ENCODE assay signal across 11 mouse cellular contexts in genomic region chr4:130972421-130972829, GRCm38 (mm10). TPM values are rescaled to one million over a fixed set of nuclear protein-coding genes. Genes with fewer than 3 reads are reported as not detected.
A peak's percentile ranks its signal among the peaks of the same experiment; 100 is the strongest.
DNase-seq lines count a peak whose midpoint lies in the region; ATAC-seq and TF ChIP-seq lines count a peak whose summit lies in the region.
"Had no signal": no experiment of that assay in that cellular context is flagged by ENCODE, and none has a peak within 500 bp of the region (broad histone marks: within the 10 kb centered on the region; RNA-seq: fewer than 3 reads in every experiment).

No protein-coding gene starts in this region.

- peak; percentile 48; the same call in 1 of the 2 replicates for ATAC-seq in heart, embryonic 12.5 days (ENCODE audit: insufficient number of reproducible peaks, low FRiP score)
- 0 out of 2 replicates have a peak, but pooled peaks have one; percentile 60 for ATAC-seq in midbrain, embryonic 15.5 days (replicated peaks)
- no peak for ATAC-seq in inflammation-experienced regulatory T-cells, adult 6 months

- H3K27me3 ChIP-seq in cerebellum, adult 2 months (ENCODE audit: control insufficient read depth, insufficient read depth, low read length), result no peaks in the 10 kb centered on the region
- H3K27me3 ChIP-seq in heart, embryonic 12.5 days (replicated peaks), result 0 out of 2 replicates have a peak, but pooled peaks cover 3% of the 10 kb centered on the region
- H3K27me3 ChIP-seq in midbrain, embryonic 15.5 days (replicated peaks), result no peaks in the 10 kb centered on the region

- TF ChIP-seq POLR2A in cerebellum, adult 2 months (IDR thresholded peaks at IDR 0.05; ENCODE audit: borderline replicate concordance, insufficient read depth, low read length), result no peak

- H3K36me3 ChIP-seq in heart, embryonic 12.5 days, result no peaks in the 10 kb centered on the region
- no peaks in the 10 kb centered on the region for H3K36me3 ChIP-seq in midbrain, embryonic 15.5 days (replicated peaks)

- 5% methylated on average over 5 of the region's 5 CpGs for WGBS in cerebellum, adult 2 months
- 43% methylated on average over 5 of the region's 5 CpGs for WGBS in heart, embryonic 12.5 days
- 36% methylated on average over 5 of the region's 5 CpGs for WGBS in midbrain, embryonic 15.5 days

- H3K9ac ChIP-seq in heart, embryonic 12.5 days, result no peak overlapping the region
- no peak overlapping the region for H3K9ac ChIP-seq in midbrain, embryonic 15.5 days

- H3K4me1 ChIP-seq in cerebellum, adult 2 months (ENCODE audit: control insufficient read depth, insufficient read depth, low read length), result peaks cover 2% of the 10 kb centered on the region; the same call in 1 of the 2 replicates
- H3K4me1 ChIP-seq in heart, embryonic 12.5 days (replicated peaks), result no peaks in the 10 kb centered on the region
- H3K4me1 ChIP-seq in midbrain, embryonic 15.5 days, result peaks cover 22% of the 10 kb centered on the region

- 0 out of 2 replicates have a peak overlapping the region, but pooled peaks have one; percentile 1 for H3K4me2 ChIP-seq in heart, embryonic 12.5 days
- no peak overlapping the region for H3K4me2 ChIP-seq in midbrain, embryonic 15.5 days

- H3K4me3 ChIP-seq in cerebellum, adult 2 months (replicated peaks; ENCODE audit: insufficient read depth, low read depth, low read length), result no peak overlapping the region
- H3K4me3 ChIP-seq in heart, embryonic 12.5 days, result no peak overlapping the region
- no peak overlapping the region for H3K4me3 ChIP-seq in midbrain, embryonic 15.5 days

- no peak overlapping the region for H3K27ac ChIP-seq in cerebellum, adult 2 months (ENCODE audit: insufficient read depth, low read length)
- H3K27ac ChIP-seq in heart, embryonic 12.5 days (ENCODE audit: poor library complexity, severe bottlenecking), result no peak overlapping the region
- H3K27ac ChIP-seq in midbrain, embryonic 15.5 days, result peak overlapping the region; percentile 71
- H3K27ac ChIP-seq: stomach, postnatal 0 days had no signal

- DNase-seq in layer of hippocampus, postnatal 10 days (ENCODE audit: low spot score in 2 of 2), result peak; percentile 24 to 35
- DNase-seq in layer of hippocampus, postnatal 36 days, result no peak
- peak; percentile 48 to 57 for DNase-seq in cerebellum, adult 2 months
- no peak for DNase-seq in urinary bladder, postnatal 10 days (ENCODE audit: low spot score)
- no peak for DNase-seq in urinary bladder, postnatal 4 days (ENCODE audit: low spot score in 2 of 2)

- TF ChIP-seq CTCF in cerebellum, adult 2 months (IDR thresholded peaks at IDR 0.05; ENCODE audit: borderline replicate concordance, insufficient read depth, low read depth, low read length), result no peak

- peaks cover 16% of the 10 kb centered on the region; the same call in 1 of the 2 replicates for H3K9me3 ChIP-seq in heart, embryonic 12.5 days (replicated peaks)
- no peaks in the 10 kb centered on the region for H3K9me3 ChIP-seq in midbrain, embryonic 15.5 days

RNA-seq across cellular contexts. Expression of gene Matn1, which starts 28.2 kb away (rescaled TPM):
- total RNA-seq in layer of hippocampus, postnatal 10 days (2021), result under 1 TPM; 0.64 to 0.91 TPM
- 1 to 10 TPM; 1.4 to 1.5 TPM for total RNA-seq in layer of hippocampus, postnatal 36 days (2021)
- 0.23 and 0.33 TPM in 2 replicates for polyA plus RNA-seq in cerebellum, adult 2 months (2012; rRNA removed)
- 0.08 TPM in 1 of 2 replicates, not detected in the other for polyA plus RNA-seq in heart, embryonic 12.5 days (2016; fragmentation: Nextera tagmentation; extraction: Ambion mirVana)
- polyA plus RNA-seq in midbrain, embryonic 15.5 days (2015; fragmentation: Nextera tagmentation; extraction: Ambion mirVana), result 0.24 and 0.32 TPM in 2 replicates
- polyA plus RNA-seq in inflammation-experienced regulatory T-cells, adult 6 months (2017; shearing (Covaris generic)), result not detected
- total RNA-seq: gastrocnemius, postnatal 4 days had no signal
- polyA plus RNA-seq: large intestine, adult 2 months had no signal

RNA-seq across cellular contexts. Expression of gene Laptm5, which starts 59.5 kb away (rescaled TPM):
- 10 to 100 TPM; 27.5 to 28.1 TPM for total RNA-seq in layer of hippocampus, postnatal 10 days (2021)
- 10 to 100 TPM; 30.3 to 31.0 TPM for total RNA-seq in layer of hippocampus, postnatal 36 days (2021)
- 18.9 and 19.0 TPM in 2 replicates for polyA plus RNA-seq in cerebellum, adult 2 months (2012; rRNA removed)
- 13.7 and 16.0 TPM in 2 replicates for polyA plus RNA-seq in heart, embryonic 12.5 days (2016; fragmentation: Nextera tagmentation; extraction: Ambion mirVana)
- polyA plus RNA-seq in midbrain, embryonic 15.5 days (2015; fragmentation: Nextera tagmentation; extraction: Ambion mirVana), result 28.4 and 32.8 TPM in 2 replicates
- polyA plus RNA-seq in inflammation-experienced regulatory T-cells, adult 6 months (2017; shearing (Covaris generic)), result 1,000 to 10,000 TPM; 1,760 to 2,043 (median 1,985) TPM

Comparison
In these comparisons a context has a peak if more than half of its experiments do, and no peak if none do; other contexts are left out.
1. DNase-seq: peak in layer of hippocampus, postnatal 10 days (2 of 2) and cerebellum, adult 2 months (2 of 2); none in layer of hippocampus, postnatal 36 days (0 of 2), urinary bladder, postnatal 10 days (single experiment) and urinary bladder, postnatal 4 days (0 of 2).
2. RNA of gene Laptm5, which starts 59.5 kb away (polyA plus RNA-seq): 1,760 to 2,043 TPM in inflammation-experienced regulatory T-cells, adult 6 months; 28.4 to 32.8 TPM in midbrain, embryonic 15.5 days, 18.9 to 19.0 TPM in cerebellum, adult 2 months and 13.7 to 16.0 TPM in heart, embryonic 12.5 days; every median in the first group is over 10 times any median in the second.